Mouse (Mus musculus) CH12F3 (cell line): ENCODE measurements around the gene Atp13a3.
"Not testable (repeated sequence)": the region's sequence is repeated elsewhere in the genome, so short reads cannot be mapped to it uniquely, and the experiment has no call there.

Experiments
- in situ Hi-C: fragments of 300-500 bp; cut with MboI; formaldehyde crosslinking; loops from 2 replicates; pipeline ENCODE4 v1.14.3; 2020; ENCODE audit warnings: low sequenced_read_pairs

Gene Atp13a3

DNA sequence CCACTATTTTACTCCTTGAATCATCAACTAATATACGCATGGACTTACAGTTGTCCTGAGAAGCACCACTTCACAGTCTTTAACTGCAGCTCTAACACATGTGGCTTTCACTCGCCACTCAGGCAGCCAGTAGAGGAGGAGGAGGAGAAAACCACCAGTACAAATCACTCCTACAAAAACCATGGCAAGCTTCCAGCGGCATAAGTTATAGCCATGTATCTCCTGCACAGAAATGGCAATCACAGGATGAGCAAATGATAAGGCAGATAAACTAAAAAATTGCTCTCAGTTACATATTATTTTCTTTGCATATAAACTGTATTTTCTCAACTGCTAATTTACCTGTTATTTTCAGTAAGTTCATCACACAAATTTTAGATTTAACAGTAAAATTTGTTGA is 43.2 kb downstream of the Atp13a3 start:
- in situ Hi-C loops, result no loop called here

DNA sequence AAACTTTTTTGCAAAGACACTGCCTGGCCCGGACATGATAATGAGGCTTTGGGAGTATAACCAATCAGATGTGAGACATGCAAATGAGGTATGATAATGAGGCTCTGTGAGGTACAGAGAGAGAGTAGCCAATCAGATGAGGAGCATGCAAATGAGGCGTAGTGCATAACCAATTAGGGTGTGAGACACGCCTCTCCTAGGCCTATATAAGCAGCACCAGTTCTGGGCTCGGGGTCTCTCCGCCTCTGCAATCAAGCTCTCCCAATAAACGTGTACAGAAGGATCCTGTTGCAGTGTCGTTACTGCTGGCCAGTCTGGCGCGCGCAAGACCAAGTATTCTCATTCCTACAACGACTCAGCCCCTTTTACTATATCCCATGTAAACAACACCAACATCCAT is 52.3 kb downstream of the Atp13a3 start:
- in situ Hi-C loops, result not testable (repeated sequence)

DNA sequence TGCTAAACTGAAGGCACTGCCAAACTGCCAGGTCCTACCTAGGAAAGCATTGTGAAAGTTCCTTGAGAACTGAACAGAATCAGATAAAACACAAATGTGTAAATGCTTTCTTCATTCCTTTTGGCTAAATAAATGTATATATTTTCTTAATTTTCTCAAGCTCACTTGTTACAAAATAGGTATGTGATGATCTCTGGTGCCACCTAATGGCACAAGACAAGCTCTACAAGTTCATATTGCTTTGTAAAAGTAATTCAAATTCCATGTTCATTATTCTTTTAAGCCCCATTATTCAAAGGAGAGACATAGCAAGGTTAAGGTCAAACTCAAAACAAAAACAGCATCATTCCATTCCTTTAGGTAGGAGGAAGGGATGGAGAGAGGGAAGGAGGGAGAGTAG is 91.5 kb downstream of the Atp13a3 start:
- in situ Hi-C loops, result no loop called here

DNA sequence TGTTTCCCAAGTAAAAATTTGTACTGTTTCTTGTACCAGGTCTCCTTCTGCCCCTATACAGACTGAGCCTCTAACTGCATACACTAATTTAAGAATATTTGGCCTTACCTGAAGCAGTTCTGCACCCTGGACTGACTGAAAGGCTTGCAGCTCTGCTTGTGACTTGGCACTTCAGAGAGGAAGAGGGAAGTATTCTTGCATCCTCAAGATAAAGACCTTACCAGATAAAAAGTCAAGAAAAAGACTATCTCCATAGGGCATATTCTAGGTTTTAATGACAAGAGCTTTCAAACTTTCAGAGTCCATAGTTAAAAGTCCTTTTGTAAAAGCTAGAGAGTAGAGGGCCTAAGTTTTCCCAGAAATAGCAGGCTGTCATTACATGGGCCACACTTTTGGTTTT is 95.1 kb downstream of the Atp13a3 start, which contains the start of gene Gp5:
Gene Gp5, minus strand, starts transcription at position 133 of the 400 bp plus-strand sequence.
- in situ Hi-C loops, result no loop called here

DNA sequence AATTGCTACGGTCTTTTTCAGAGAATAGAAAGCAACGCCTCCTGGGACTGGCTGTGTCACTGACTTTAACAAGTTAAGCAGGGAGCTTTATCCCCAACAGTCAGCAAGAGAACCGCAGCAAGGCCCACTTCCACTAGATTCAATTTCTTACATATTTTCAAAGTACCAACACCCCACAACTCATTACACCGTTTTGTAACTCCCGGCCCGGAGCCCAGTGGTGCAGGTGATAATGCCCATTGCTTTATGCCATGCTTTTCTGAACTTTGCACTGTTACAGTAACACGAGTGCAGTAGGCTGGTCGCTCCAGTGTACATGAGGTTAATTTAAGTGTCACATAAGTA is 95.6 kb downstream of the Atp13a3 start:
- in situ Hi-C loops, result no loop called here

DNA sequence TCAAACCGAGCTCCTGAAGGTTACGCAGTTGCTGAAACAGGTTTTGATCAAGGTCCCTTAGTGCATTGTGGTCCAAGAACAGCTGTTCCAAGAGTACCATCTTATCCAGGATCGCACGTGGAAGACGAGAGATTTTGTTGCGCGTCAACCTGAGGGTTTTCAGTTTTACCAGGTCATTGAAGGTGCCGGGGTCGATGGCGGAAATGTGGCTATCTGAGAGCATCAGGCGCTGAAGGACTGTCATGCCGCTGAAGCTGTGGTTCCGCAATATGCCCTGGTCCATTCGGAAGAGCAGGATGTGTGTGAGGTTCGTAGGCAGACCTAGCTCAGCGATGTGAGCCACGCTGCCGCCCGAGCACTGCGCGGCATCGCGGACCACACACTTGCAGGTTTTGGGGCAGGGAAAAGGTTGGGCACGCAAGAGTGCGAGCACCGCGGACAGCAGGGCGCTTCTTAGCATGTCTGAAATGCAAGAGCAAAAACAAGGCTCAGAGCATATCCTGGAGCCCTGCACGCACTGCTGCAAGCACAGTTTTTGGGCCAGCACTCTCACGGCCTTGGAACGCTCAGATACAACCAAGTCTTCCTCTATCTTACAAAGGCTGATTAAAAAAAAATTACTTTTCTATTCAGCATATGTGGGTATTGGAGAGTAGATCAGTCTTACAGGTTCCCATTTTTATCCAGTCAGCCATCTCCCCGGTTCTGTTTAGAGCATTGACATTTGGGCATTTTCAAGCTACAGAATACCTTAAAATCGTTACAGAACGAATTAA is 96.2 kb downstream of the Atp13a3 start:
- in situ Hi-C loops, result no loop called here

DNA sequence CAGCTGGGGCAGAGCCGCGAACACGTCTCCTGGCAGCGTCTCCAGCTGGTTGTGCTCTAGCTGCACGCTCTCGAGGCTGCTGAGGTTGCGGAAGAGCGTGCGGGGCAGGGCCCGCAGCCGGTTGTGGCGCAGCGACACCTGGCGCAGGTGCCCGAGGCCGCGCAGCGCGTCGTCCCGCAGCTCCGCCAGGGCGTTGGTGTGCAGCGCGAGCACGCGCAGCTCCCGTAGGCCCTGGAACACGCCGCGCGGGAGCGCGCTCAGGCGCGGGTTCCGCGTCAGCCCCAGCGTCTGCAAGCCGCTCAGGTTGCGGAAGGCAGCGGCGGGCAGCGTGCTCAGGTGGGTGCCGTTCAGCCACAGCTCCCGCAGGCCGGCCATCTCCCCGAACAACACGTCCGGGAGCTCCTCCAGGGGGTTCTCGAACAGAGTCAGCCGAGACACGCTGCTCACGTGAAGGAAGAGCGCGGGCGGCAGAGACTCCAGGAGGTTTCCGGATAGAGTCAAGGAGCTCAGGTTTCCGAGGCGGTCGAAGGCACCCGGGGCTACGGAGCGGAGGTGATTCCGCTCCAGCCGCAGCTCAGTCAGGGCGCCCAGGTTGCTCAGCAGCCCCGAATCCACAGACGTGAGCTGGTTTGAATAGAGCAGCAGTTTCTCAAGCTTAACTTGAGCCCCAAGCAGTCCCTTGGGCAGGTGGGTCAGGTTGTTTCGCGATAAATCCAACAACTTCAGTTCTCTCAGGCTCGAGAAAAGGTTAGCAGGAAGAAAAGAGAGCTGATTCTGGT is 97.0 kb downstream of the Atp13a3 start:
- in situ Hi-C loops, result no loop called here

DNA sequence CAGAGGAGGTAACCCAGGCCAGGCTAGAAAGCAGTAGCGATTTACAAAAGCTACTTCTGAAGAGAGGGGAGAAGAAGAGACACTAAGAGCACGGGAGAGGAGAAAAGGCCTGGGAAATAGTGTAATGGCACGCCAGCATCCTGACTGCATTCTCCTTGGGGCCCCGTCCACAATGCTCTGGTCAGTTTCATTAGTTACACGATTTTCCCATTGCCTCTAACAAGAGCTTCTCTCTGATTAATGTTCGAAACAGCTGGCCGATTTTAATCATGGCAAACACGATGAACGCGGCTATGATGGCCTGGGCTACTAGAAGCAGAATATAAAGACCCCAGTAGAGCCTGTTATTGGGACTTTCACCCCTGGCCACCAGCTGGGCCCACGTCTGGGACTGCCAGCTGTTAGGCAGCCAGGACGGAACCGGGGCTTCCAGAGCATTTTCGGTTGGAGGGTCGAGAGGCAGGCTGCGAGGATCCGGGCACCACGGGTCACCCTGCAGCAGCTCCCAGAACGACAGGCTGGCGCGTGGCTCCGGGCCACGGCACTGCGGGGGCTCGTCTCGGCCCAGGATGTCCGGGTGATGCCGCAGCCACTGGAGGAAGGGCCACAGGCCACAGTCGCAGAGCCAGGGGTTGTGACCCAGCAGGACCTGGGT is 97.7 kb downstream of the Atp13a3 start:
- in situ Hi-C loops, result no loop called here

DNA sequence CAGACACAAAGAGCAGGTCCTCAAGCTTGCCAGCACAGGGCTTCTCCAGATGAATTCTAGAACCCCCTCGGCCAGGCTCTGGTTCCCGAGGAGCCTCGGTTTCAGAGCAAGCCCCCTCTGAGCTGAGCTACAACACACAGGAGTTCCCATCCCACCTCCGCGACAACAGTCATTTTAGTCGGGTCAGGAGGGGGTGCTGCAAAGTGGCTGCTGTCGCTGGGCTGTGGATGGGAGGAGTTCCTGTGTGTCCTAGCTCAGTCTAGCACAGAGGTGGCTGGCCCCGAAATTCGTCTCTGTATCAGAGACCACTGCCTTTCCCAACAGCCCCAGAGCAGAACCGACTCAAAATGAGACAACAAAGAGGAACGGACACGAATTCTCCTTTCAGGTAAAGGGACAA is 98.5 kb downstream of the Atp13a3 start:
- in situ Hi-C loops, result no loop called here

DNA sequence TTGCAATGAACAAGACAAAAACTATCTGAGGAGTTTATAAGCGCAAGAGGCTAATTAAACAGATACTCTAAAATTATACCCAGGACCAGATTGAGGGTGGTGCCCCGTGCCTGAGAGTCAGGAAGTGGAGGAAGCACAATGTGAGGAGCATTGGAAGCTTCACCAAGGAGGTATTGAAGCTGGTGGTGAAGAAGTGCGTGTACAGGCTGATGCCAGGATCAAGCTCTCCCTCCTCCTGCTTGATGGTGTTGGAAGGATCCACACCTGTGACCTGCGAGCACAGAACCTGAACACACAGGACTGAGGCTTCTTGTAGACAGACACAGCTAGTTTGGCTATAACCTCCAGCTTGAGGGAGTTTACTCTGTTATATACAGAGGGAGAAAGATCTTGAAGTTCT is 99.7 kb downstream of the Atp13a3 start:
- in situ Hi-C loops, result no loop called here

DNA sequence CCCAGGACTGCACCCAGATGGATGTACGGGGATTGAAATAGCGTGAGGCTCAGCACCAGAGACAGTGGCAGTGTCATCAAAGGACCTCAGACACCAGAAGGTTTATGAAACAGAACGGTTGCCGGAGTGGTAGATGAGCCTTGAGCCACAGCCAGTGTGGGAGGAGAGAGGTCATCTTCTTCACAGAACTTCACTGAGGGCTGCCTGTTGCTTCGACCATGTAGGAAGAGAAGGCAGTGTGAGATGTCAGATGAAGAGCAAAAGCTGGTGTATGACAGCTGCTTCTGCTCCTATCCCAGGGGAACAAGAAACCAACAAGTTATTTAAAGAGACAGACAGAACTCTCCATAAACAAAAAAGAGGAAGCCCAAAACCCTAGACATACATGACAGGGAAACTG is 101.5 kb downstream of the Atp13a3 start:
- in situ Hi-C loops, result no loop called here

DNA sequence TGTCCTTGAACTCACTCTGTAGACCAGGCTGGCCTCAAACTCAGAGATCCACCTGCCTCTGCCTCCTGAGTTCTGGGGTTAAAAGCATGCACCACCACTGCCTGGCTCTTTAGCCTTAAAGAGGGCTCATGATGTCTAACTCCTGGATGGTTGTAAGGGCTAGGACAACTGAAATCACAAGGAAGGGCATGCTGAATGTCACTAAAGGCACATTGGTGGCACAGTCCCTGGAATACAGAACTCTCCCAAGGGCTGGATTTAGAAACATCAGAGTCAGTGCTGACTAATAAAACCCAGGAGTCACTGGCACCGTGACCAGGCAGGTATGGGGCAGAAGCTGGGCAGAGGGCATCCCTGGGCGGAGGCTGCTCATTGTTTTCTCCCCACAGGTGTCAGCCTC is 102.4 kb downstream of the Atp13a3 start:
- in situ Hi-C loops, result no loop called here

DNA sequence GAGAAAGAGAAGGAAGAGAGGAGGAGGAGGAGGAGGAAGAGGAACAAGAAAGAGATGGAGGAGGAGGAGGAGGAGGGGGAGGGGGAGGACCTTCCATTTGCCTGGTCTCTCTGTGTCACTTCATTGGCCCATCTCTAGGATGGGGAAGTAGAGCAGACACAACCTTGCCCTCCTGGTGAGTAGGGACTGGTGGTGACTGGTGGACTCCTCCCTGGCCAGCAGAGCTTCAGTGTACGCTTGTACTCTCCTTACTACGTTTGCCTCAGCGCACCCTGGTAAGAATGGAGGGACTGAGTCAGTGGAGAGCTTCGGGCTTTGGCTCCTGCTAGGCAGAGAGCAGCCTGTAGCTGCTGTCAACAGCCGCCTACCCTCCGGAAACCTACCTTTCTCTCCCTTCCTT is 103.1 kb downstream of the Atp13a3 start:
- in situ Hi-C loops, result no loop called here

DNA sequence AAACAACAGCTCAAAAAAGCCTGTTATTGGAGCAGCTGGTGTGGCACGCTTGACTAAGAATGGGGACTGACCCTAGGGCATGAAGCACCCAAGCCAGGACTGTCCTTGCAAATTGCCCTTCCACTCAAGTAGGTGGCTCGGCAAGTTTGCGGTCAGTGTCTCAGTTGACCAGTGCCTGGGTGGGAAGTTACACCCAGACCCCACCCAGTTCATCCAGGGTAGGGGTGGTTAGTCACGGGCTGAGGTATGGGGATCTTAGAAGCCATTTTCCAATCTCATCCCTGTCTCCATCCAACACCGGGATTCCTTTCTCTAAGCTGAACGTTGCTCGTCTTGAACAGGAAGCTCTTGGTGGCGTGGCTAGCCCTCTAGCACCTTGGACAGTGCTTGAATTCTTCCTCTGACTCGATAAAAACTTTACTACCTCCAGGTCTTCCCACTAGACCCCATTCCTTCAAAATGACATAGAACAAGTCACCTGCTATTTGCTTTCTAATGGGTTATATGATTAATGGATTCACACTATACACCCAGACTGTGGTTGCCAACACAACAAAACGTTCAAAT is 106.0 kb downstream of the Atp13a3 start:
- in situ Hi-C loops, result no loop called here

DNA sequence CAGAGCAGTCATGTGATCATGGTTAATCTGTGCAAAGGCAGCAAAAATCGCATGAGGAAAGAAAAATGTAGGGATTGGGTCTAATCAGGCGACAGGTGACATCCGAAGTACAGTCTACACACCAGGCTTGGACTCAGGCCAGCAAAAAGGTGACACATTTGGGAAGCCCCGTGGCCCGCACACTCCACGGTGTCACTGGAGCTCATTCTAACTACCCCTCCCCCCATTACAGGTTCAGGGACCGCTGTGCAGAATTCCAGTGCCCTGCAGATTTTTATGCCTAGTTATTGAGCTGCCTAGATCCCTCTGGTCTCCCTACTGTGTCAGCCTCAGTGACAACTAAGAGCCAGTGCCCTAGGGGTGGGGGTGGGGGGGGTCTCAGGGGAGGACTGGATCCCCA is 108.3 kb downstream of the Atp13a3 start:
- in situ Hi-C loops, result no loop called here

DNA sequence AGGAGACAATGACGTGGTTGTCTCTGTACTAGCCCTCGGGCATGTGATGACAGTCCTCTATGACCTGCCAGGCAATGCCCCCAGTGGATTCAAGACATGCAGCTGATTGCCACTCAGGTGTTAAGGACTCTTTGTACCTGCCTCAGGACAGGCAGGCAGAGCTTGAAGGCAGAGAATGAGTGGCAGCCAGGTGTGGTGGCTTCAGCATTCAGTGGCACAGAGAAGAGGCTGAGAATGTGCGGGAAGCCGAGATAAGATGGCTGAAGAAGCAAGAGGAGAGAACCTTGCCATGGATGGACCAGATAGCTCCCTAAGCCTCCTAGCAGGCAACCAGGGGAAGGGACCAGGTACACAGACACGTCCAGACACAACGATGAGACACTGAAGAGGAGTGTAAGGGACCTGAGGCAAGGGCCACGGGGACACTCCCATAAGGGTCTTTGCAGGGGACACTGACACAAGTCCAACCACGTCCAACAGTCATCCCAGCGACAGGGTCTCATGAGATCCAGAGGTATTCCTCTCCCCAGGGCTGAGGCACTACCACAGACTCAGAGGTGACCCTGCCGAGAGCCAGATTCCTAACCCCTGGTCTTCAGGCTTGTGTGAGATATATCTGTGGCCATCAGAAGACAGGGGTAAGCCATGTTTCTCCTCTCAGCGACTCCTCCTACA is 109.0 kb downstream of the Atp13a3 start:
- in situ Hi-C loops, result no loop called here

DNA sequence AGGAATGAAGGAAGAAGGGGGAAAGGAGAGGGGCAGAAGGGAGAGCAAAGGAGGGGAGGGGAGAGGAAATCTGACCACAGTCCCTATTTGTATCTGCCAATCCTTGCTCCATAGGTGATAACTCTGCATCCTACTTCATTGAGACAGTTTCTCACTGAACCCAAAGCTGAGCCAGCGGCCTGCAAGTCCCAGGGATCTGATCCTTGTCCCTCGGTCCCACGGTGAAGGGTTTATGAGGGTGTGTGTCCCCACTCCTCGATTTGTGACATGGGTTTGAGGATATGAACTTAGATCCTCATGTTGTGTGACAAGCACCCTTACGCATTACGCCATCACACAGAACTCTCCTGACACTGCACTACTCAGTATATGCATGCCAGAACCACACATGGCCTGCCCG is 110.7 kb downstream of the Atp13a3 start:
- in situ Hi-C loops, result no loop called here

DNA sequence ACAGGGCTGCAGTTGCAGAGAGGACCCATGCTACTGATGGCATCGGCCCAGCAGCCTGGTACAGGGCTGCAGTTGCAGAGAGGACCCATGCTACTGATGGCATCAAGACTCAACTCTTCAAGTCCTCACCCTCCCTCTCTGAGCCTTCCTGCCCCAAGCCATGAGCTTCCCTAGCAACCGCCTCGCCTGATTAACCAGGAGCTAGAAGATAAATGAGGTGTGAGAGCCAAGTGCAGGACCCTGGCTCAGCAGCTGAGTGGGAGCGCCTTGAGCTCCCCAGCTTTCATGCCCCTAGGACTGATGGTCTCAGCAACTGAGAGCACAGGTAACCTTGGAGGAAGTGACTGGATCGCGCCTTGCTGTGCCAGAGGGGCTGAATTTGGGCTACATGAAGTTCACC is 115.3 kb downstream of the Atp13a3 start:
- in situ Hi-C loops, result no loop called here

DNA sequence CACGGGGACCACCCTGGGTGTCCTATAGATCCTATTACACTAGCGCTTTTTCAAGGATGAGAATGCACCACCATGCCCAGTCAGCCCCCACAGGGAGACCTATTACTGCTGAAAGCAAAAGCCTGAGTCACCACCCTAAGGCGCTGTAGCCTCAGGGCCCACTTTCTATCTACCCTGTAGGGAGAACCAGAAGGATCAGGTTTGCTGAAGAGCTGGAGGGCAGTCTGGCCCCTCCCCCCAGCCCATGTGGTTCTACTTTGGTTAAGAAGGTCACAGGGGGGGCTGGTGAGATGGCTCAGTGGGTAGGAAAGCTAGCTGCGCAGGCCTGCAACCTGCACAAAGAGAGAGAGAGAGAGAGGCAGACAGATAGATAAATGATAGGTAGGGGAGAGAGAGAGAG is 120.1 kb downstream of the Atp13a3 start:
- in situ Hi-C loops, result no loop called here

DNA sequence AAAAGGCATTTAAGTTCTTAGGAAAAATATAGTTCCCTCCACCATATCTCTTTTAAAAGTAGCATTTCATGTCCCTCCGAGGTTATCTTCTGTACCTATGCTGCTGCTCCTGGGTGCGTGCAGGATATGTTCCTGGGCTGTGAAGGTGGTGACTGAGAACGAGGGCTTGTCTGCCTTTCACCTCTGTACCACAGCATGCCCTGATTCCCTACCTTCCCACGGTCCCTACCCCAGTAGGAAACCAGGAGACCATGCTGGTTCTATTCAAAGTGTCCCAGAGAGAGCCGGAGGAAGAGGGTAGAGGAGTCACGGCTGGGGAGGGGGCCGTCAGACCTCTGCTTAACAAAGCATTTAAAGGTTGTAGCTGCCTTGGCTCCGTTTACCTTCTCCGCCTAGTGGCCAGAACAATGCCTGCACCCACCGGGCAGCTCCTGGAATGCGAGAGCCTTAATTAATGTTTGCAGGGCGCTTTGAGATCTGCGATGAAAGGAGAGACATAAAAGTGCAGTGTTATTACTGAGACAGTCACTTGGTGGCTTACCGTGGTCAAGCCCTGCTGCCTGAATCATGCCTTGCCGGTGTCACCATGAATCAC is 121.9 kb downstream of the Atp13a3 start:
- in situ Hi-C loops, result no loop called here
